Mouse (Mus musculus) heart, embryonic 16.5 days (tissue): ENCODE data around the gene Ezh1. TPM values are rescaled to one million over a fixed set of nuclear protein-coding genes. Genes with fewer than 3 reads are reported as not detected.
A peak's percentile ranks its signal among the peaks of the same experiment; 100 is the strongest.

Experiments used
- ATAC-seq: fragments of 200-750 bp; cut with Nextera tagmentation; replicated peaks from 2 replicates; pipeline ENCODE4 v1.8.0; 2017; ENCODE audit warnings: moderate number of reproducible peaks; ENCODE audit not compliant: insufficient read depth, low FRiP score; ENCODE audit errors: extremely low read depth
- H3K27ac ChIP-seq: fragments of 300-500 bp; sonication (generic); 2 replicates; pipeline ENCODE4 v1.5.1; 2014; ENCODE audit warnings: mild to moderate bottlenecking, low read length, control low read depth, moderate library complexity
- H3K27me3 ChIP-seq: fragments of 300-500 bp; sonication (generic); 2 replicates; pipeline ENCODE4 v1.6.1; 2014; ENCODE audit warnings: low read length, mixed read lengths; ENCODE audit not compliant: control insufficient read depth, insufficient read depth
- H3K36me3 ChIP-seq: fragments of 300-500 bp; sonication (generic); 2 replicates; pipeline ENCODE4 v1.6.1; 2014; ENCODE audit not compliant: control insufficient read depth, insufficient read depth
- H3K4me1 ChIP-seq: fragments of 300-500 bp; sonication (generic); 2 replicates; pipeline ENCODE4 v1.6.1; 2014; ENCODE audit warnings: low read length, mixed read lengths; ENCODE audit not compliant: control insufficient read depth, insufficient read depth
- H3K4me2 ChIP-seq: fragments of 300-500 bp; sonication (generic); 2 replicates; pipeline ENCODE4 v1.6.1; 2014; ENCODE audit warnings: low read depth, mild to moderate bottlenecking, control low read depth, low read length
- H3K4me3 ChIP-seq: fragments of 300-500 bp; sonication (generic); 2 replicates; pipeline ENCODE4 v1.5.1; 2014; ENCODE audit warnings: mild to moderate bottlenecking, control low read depth, low read length
- H3K9ac ChIP-seq: fragments of 300-500 bp; sonication (generic); 2 replicates; pipeline ENCODE4 v1.6.1; 2014; ENCODE audit warnings: low read length, control low read depth
- H3K9me3 ChIP-seq: fragments of 300-500 bp; sonication (generic); replicated peaks from 2 replicates; pipeline ENCODE4 v1.6.1; 2016; ENCODE audit warnings: low read length; ENCODE audit not compliant: control insufficient read depth
- WGBS: fragments of 180-500 bp; shearing (Covaris S2); extraction: QIAGEN DNeasy Blood & Tissue Kit; methylation state at CpG from one replicate; pipeline ENCODE4 v1.1.7; 2014; 5-methylcytosine and 5-hydroxymethylcytosine counted together
- polyA plus RNA-seq: library from polyadenylated mRNA; unstranded; fragments of >200 nt; fragmentation: Nextera tagmentation; extraction: Ambion mirVana; gene quantifications from 2 replicates; pipeline ENCODE4 v1.2.1, GENCODE M21; 2015

Ezh1 gene
- polyA plus RNA-seq, 1 experiment from 2014 or later = 14.7 TPM

DNA sequence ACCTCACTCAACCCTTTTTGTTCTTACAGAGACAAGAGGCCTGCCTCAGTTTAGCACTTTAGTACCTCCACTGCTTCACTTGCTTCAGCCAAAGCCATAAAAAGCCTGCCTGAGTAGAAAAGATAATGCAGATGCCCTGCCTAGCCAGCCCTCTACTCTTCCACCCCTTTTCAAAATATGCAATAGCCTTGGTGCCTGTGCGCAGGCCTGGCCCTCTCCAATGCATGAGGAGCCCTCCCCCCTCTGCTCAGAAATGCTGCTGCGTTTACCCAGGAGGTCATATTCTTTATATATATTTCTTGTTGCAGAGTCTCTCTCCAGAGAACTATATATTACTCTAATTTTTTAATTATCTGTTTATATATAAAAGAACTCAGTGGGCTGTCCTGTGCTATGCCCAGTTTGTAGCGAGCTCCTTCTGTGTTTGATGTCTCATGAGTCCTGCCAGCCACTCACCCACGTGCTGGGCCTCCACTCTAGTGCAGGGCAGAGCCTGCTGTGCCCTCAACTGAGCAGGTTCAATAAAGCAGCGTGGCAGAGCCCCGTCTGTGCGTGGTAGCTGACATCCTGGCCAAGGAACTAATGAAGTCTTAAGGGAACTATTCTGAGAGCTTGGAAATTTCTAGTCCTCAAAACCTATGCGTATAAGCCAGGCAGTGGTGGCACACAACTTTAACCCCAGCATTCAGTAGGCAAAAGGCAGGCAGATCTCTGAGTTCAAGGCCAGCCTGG, 35.9 kb downstream of the Ezh1 start:
- no peaks in the 10 kb centered on the region for H3K27me3 ChIP-seq
- no peak for ATAC-seq
- H3K9me3 ChIP-seq = no peaks in the 10 kb centered on the region
- no peak overlapping the region for H3K4me3 ChIP-seq
- peak overlapping the region; percentile 72 for H3K27ac ChIP-seq
- H3K36me3 ChIP-seq = no peaks in the 10 kb centered on the region
- H3K9ac ChIP-seq = peak overlapping the region; percentile 7; the same call in 1 of the 2 replicates
- WGBS = 57% methylated on average over 8 of the region's 8 CpGs
- H3K4me2 ChIP-seq = no peak overlapping the region
- H3K4me1 ChIP-seq = peaks cover 38% of the 10 kb centered on the region

DNA sequence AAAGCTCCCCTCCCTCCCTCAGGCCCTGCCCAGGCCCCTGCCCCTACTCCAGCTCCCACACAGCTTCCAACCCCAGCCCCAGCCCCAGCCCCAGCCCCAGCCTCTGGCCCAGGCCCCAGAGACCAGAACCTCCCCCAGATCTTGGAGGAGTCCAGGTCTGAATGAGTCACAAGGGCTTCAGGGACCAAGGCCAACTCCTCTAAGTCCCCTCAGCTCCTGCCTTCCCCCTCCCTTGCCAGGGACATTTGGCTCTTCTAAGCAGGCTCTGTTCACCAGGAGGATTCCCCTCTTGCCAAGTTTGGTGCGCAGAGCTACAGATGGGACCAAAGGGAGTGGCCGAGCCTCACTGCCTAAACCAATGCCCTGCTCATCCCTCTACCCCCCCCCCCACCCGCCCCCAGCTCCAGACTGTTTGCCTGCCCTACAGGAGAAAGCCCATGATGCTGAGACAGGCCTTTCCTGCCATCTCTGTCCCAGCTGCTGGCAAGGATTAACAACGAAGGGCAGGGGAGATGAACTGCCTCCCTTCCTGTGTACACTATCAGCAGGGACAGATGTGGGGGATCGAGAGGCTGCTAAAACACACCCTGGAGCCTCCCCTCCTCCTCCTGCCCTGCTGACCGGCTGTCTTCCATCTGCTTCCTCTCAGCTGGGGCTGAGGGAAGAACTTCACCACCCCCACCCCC, 36.6 kb downstream of the Ezh1 start:
- H3K4me2 ChIP-seq = no peak overlapping the region; the same call in 1 of the 2 replicates
- WGBS = 16% methylated on average over 6 of the region's 6 CpGs

DNA sequence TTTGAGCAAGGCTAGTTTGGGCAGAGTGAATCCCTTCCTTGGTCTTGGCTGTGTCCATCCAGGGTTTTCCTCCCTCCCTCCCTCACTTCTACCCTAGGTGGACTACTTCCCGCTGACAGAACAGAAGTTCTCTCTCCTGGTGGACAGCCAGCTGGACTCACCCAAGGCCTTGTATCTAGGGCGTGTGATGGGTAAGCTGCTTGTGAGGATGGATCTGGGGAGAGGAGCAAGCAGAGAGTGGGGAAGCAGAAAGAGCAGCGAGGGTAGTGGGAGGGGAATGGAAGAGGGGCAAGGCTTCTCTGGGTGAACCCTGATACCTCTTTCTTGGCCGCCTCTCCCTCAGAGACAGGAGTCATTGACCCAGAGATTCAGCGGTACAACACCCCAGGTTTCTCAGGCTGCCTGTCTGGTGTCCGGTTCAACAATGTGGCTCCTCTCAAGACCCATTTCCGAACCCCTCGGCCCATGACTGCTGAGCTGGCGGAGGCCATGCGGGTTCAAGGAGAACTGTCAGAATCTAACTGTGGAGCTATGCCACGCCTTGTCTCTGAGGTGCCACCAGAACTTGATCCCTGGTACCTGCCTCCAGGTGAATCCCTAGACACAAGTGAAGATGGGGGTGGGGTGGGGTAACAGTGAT, 38.0 kb downstream of the Ezh1 start:
- H3K27ac ChIP-seq = no peak overlapping the region
- no peaks in the 10 kb centered on the region for H3K36me3 ChIP-seq
- no peak overlapping the region for H3K9ac ChIP-seq
- H3K9me3 ChIP-seq = no peaks in the 10 kb centered on the region
- H3K4me3 ChIP-seq = no peak overlapping the region
- H3K4me2 ChIP-seq = no peak overlapping the region
- no peak for ATAC-seq
- H3K4me1 ChIP-seq = peaks cover 24% of the 10 kb centered on the region
- no peaks in the 10 kb centered on the region for H3K27me3 ChIP-seq
- WGBS = 80% methylated on average over 11 of the region's 11 CpGs

More for the DNA sequence above, 36.6 kb downstream of the Ezh1 start:
- Histone ChIP-seq H3K4me3 (no peak overlapping the region), H3K27ac (peak overlapping the region; percentile 72), H3K9ac (0 out of 2 replicates have a peak overlapping the region, but pooled peaks have one; percentile 9), H3K36me3 (no peaks in the 10 kb centered on the region), H3K4me1 (peaks cover 38% of the 10 kb centered on the region), H3K9me3 (no peaks in the 10 kb centered on the region), H3K27me3 (no peaks in the 10 kb centered on the region)
- peak; percentile 72 for ATAC-seq

DNA sequence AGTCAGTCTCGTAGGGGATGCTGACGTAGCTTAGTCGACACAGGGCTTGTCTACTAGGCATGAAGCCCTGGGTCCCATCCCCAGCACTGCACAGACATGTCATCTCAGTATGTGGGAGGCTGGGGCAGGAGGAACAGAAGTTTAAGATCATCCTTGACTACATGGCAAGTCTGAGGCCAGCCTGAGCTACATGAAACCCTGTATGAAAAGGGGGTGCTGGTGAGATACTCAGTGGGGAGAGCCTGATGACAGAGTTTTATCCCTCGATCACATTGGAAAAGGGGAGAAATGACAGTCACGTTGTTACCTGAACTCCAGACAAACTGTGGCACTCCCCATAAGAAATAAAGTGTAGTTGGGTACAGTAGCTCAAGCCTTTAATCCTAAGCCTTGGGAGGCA, 38.7 kb downstream of the Ezh1 start:
- Histone ChIP-seq H3K9ac (no peak overlapping the region), H3K4me2 (no peak overlapping the region), H3K36me3 (no peaks in the 10 kb centered on the region), H3K4me3 (no peak overlapping the region), H3K4me1 (peaks cover 24% of the 10 kb centered on the region), H3K27me3 (no peaks in the 10 kb centered on the region), H3K9me3 (no peaks in the 10 kb centered on the region), H3K27ac (no peak overlapping the region)
- 89% methylated on average over 5 of the region's 5 CpGs for WGBS
- no peak for ATAC-seq

DNA sequence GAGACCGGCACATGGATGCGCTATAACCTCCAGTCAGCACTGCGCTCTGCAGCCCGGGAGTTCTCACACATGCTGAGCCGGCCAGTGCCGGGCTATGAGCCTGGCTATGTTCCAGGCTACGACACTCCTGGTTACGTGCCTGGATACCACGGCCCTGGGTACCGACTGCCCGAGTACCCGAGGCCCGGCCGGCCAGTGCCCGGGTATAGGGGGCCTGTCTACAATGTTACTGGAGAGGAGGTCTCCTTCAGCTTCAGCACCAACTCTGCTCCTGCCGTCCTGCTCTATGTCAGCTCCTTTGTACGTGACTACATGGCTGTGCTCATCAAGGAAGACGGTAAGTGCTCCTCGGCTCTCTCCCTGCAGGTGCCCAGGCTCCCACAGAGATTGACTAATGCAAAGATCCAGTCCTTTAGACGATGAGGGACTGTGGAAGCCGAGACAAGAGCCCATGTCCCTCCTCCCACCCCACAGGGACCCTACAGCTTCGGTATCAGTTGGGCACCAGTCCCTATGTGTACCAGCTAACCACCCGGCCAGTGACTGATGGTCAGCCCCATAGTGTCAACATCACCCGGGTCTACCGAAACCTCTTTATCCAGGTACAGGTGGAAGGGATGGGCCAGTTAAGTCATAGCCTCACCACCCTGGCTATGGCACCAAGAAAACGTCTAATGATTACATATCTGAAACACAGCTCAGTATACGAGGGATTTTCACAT, 39.6 kb downstream of the Ezh1 start:
- no peak for ATAC-seq
- H3K27me3 ChIP-seq = no peaks in the 10 kb centered on the region
- no peak overlapping the region for H3K9ac ChIP-seq
- peaks cover 23% of the 10 kb centered on the region for H3K4me1 ChIP-seq
- no peaks in the 10 kb centered on the region for H3K9me3 ChIP-seq
- no peak overlapping the region for H3K27ac ChIP-seq
- H3K36me3 ChIP-seq = no peaks in the 10 kb centered on the region
- no peak overlapping the region for H3K4me2 ChIP-seq
- 81% methylated on average over 27 of the region's 27 CpGs for WGBS
- H3K4me3 ChIP-seq = no peak overlapping the region

DNA sequence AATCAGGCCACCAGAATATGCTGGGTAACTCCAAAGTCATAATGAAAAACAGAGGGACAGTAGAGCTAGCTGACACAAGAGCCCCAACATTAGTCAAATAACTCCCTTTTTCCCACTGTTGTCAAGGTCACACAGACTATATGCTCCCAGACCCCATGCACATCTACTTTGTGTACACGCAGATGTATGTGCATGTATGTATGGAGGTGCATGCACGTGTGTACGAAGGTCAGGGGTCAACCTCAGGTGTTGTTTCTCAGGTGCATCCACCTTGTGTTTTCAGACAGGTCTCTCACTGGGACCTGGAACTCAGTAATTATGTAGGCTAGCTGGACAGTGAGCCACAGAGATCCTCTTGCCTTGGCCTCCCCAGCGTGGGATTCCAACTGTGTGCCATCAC, 40.8 kb downstream of the Ezh1 start:
- 89% methylated on average over 4 of the region's 4 CpGs for WGBS
- Histone ChIP-seq H3K27me3 (no peaks in the 10 kb centered on the region), H3K4me3 (no peak overlapping the region), H3K9ac (no peak overlapping the region), H3K4me1 (peaks cover 11% of the 10 kb centered on the region), H3K36me3 (no peaks in the 10 kb centered on the region), H3K27ac (no peak overlapping the region), H3K4me2 (no peak overlapping the region), H3K9me3 (no peaks in the 10 kb centered on the region)
- no peak for ATAC-seq

DNA sequence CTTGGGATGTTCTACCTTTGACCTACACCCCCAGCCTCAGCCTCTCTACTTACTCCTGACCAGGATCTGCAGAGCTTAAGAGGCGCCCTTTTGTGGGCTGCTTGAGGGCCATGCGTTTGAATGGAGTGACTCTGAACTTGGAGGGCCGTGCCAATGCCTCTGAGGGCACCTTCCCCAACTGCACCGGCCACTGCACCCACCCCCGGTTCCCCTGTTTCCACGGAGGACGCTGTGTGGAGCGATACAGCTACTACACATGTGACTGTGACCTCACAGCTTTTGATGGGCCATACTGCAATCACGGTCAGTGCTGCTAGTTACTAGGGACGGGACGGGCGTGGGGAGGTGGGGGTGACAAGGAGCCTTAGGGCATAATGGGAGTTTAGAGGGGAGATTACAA, 41.3 kb downstream of the Ezh1 start:
- H3K9ac ChIP-seq = no peak overlapping the region
- no peaks in the 10 kb centered on the region for H3K36me3 ChIP-seq
- H3K4me2 ChIP-seq = no peak overlapping the region
- no peaks in the 10 kb centered on the region for H3K27me3 ChIP-seq
- H3K4me1 ChIP-seq = peaks cover 6% of the 10 kb centered on the region
- ATAC-seq = no peak
- no peak overlapping the region for H3K27ac ChIP-seq
- H3K9me3 ChIP-seq = no peaks in the 10 kb centered on the region
- 88% methylated on average over 12 of the region's 12 CpGs for WGBS
- no peak overlapping the region for H3K4me3 ChIP-seq

DNA sequence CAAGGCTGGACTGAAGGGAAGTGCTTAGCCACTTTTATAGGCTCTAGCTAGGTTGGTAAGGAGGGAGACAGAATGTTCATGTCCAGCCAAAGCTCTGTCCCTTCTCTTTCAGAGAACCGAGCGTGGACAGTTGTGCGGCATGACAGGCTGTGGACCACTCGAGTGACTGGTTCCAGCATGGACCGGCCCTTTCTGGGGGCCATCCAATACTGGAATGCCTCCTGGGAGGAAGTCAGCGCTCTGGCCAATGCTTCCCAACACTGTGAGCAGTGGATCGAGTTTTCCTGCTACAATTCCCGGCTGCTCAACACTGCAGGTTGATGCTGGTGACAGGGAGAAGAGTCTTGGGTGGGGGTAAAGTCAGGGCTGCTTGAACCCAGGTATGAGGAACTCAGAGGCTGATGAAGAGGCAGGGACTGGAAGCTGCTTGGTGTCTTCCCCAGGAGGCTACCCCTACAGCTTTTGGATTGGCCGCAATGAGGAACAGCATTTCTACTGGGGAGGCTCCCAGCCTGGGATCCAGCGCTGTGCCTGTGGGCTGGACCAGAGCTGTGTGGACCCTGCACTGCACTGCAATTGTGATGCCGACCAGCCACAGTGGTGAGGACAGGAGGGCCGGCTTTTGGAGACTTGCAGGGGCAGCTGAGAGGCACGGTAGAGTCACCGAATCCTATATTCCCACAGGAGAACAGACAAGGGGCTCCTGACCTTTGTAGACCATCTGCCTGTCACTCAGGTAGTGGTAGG, 43.3 kb downstream of the Ezh1 start:
- H3K27me3 ChIP-seq = peaks cover 2% of the 10 kb centered on the region; the same call in 1 of the 2 replicates
- H3K4me2 ChIP-seq = no peak overlapping the region
- H3K4me3 ChIP-seq = no peak overlapping the region
- H3K9me3 ChIP-seq = no peaks in the 10 kb centered on the region
- H3K36me3 ChIP-seq = no peaks in the 10 kb centered on the region
- WGBS = 57% methylated on average over 14 of the region's 14 CpGs
- H3K27ac ChIP-seq = no peak overlapping the region; the same call in 1 of the 2 replicates
- no peak overlapping the region for H3K9ac ChIP-seq
- H3K4me1 ChIP-seq = no peaks in the 10 kb centered on the region
- no peak for ATAC-seq
